Mouse (Mus musculus): ENCODE data around the gene Polr2e.

Gene Polr2e

DNA sequence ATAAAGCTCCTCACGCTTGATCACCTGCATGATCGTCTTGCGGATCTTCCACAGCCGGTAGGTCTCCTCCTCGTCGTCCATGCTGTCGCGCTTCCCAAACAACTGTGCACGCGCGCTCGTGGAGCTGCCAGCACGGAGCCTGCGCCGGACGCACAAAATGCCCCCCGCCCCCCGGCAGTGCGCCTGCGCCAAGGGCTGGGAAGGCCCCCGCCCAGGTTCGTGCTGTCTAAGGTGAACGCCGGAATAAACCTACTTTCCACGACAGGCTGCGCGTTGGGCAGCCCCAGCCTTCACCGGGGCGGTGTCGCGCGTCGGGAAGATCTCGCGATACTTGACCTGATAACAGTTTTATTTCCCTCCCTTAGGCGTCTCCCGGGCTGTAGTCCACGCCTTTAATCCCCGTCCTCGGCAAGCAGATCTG lies at the start of gene Polr2e:
TSS of gene Polr2e (minus strand) at position 237 of the 421 bp plus-strand sequence.
- peak; percentile 96 for DNase-seq (ENCODE audit: low read depth, low spot score)

DNA sequence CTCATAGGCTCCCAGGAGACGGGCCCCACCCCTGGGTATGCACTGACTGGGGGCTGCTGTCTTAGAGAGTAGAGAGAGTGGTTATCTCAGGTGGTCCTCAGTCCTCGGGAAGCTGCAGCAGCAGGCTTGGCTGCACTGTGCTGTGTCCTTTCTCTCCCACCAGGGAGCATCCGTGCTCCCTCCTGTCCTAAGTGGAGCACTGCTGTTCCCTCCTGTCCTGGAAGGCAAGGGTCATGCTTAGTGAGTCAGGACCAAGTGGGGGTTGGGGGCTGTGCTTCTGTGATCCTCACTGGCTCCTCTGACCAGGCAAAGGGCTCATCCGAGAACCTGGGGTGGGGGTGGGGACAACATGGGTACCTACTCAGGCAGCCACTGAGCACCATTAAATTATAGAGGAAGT lies 49.6 kb upstream of the Polr2e start:
- DNase-seq (ENCODE audit: low read depth, low spot score) = no peak

DNA sequence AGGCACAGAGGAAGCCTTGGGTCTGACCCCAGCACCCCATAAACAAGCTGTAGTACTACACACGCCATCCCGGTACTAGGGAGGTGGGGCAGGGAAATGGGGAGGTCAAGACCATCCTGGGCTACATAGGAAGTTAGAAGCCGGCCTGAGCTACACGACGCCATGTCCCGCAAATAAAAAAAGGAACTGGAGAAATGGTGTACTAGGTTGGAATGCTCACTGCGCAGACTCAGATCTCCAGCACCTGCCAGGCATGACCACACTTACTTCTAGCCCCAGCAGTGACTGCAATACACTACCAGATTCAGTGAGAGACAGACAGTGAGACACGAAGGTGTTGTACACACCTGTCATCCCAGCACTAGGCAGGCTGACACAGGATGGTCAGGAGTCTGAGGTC lies 47.9 kb upstream of the Polr2e start:
- DNase-seq (ENCODE audit: low read depth, low spot score) = no peak

DNA sequence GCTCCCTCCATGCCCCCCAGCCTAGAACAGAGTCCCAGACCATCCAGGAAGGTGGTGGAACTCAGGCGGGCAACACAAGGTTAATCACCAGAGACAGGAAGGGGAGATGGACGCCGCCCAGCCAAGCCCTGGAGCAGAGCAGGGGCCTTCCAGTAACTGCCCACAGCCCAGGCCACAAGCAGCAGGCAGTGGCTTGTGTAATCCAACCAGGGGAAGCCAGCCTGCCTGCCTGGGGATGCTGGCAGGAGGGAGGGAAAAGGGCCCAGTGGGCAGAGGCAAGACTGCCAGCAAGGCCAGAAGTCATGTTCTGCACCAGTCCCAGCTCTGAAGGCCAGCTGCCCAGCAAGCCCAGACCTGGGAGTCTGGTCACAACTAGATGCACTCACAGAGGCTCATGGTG lies 47.3 kb upstream of the Polr2e start:
- DNase-seq (ENCODE audit: low read depth, low spot score) = no peak

DNA sequence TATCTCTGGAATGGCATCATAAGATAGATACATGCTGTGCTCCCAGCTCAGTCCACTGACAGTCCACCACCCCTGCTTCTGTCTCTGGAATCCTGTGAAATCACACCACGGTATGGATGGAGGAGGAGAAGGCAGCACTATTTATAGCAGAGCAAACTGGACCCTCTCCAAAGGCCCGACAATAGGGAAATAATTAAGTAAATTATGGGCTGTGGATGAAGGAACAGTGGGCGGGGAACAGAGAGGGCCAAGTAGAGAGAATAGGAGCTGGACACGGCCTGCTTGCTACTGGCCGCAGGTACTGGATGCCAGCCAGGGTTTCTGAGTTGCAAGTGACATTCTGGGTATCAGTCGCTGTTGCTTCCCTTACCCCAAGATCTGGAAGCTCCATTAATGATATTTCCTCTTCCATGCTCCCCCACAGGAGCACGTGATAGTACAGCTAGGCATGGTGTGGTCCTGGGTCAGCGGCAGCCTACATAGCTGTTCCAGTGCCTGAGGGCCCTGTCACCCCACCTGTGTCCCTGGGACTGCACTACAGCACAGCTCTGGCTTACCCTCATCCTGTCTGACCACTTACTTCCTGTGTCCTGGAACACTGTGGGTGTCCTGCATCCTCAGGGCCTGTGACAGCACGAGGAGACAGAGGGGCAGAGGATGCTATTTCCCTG lies 45.4 kb upstream of the Polr2e start:
- DNase-seq (ENCODE audit: low read depth, low spot score) = peak; percentile 23

DNA sequence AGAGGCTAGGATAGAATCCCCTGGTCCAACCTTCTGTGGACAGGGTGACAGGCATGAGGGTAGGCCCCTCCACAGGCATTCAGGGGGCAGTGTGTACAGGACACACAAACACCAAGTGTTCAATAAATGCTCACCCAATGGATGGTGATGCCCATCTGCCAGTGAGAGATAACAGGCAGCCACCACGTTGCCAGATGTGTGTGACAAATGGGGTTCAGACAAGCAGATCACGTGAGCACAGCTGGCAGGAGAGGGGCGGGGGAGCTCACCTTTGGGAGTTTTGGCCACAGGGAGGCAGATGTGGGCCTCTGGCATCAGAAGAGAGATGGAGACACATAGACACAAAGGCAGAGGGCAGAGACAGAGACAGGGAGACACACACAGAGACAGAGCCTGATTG lies 41.5 kb upstream of the Polr2e start:
- no peak for DNase-seq (ENCODE audit: low read depth, low spot score)

- no peak for DNase-seq (ENCODE audit: low read depth, low spot score)
These were observed 40.9 kb upstream of the Polr2e start for GRCm38 (mm10) chr10:80080396-80081070.

DNA sequence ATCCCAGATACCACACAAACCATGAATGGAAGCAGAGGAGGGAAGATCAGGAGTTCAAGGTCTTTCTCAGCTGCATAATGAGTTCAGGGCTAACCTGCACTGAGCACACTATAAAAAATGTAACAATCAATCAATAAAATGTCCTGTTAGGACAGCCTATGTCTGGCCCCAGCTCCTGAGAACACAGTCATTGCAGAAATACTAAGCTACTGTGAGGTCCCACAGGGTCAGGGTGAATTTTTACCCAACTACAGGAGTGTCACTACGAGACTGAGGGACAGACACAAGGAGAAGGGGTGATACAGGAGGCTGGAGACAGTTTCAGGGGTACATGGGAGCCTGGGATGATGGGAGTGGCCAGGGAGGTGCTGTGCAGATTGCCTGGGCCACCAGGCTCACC lies 38.8 kb upstream of the Polr2e start:
- no peak for DNase-seq (ENCODE audit: low read depth, low spot score)

DNA sequence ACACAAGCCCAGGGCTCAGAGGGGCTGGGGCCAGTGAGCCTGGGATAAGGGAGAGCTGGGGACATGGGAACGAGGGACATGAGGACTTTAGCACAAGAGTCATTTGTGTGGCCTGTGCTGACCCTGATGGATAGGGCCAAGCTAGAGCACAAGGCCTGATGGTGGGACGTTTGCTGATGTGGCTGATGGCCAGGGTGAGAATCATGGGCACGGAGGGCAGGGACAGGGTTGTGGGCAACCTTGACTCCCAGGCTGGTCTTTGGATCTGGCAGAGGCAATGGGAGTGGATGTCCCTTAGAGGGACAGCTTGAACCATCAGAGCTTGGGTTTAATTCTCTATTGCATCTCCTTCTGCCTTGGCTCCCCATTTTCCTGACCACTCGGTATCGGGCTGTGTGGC lies 37.7 kb upstream of the Polr2e start:
- no peak for DNase-seq (ENCODE audit: low read depth, low spot score)

DNA sequence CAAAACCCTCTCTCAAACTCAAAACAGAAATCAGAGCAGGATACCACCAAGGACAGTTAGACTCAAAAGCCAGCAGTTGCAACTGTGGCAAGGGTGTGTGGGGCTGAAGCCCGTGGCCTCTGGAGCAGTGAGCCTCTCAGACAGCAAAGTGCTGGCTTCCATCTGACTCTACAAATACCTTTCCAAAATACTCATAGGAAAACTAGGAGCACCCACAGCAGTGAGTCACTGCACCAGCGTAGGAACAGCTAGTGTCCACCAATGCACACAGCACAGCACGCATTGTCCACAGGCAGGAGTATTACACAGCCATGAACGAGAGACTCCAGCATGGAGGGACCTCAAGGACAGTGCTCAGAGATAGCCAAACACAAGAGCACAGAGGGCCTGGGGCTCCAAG lies 36.8 kb upstream of the Polr2e start:
- DNase-seq (ENCODE audit: low read depth, low spot score) = no peak

GRCm38 (mm10) chr10:80075924-80076323 lies 36.3 kb upstream of the Polr2e start:
- DNase-seq (ENCODE audit: low read depth, low spot score) = no peak

- DNase-seq (ENCODE audit: low read depth, low spot score) = no peak
These were observed 35.4 kb upstream of the Polr2e start for GRCm38 (mm10) chr10:80074813-80075601.

GRCm38 (mm10) chr10:80072623-80073489 lies 33.3 kb upstream of the Polr2e start:
- no peak for DNase-seq (ENCODE audit: low read depth, low spot score)

GRCm38 (mm10) chr10:80071516-80071900 lies 31.9 kb upstream of the Polr2e start:
- no peak for DNase-seq (ENCODE audit: low read depth, low spot score)

DNA sequence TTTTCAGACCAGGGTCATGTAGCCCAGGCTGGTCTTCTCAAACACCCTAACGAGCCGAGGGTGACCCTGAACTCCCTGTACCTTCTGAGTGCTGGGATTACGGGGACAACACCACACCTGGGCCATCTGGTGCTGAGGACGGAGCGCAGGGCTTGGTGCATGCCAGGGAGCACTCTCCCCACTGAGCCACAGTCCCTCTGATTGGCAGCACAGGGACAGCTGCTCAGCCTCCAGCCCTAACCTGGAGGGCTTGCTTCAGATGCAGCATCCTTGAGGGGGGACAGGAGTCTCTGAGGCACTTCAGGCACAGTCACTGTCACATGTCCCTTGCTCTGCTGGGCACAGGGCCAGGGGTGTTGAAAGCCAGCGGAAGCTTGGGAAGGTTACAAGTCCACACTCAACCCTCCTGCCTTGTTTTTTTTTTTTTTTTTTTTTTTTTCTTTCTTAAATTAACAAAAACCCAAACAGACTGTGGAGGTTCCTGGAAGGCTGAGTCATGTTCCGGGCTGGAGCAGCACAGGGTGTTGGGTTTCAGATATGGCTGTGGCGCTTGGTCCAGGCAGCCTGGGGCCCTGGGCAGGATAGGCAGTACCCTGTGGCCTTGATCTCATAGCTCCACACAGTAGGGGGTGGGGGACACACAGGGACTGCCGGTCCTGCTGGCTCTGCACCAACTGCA lies 31.4 kb upstream of the Polr2e start:
- DNase-seq (ENCODE audit: low read depth, low spot score) = peak; percentile 40

DNA sequence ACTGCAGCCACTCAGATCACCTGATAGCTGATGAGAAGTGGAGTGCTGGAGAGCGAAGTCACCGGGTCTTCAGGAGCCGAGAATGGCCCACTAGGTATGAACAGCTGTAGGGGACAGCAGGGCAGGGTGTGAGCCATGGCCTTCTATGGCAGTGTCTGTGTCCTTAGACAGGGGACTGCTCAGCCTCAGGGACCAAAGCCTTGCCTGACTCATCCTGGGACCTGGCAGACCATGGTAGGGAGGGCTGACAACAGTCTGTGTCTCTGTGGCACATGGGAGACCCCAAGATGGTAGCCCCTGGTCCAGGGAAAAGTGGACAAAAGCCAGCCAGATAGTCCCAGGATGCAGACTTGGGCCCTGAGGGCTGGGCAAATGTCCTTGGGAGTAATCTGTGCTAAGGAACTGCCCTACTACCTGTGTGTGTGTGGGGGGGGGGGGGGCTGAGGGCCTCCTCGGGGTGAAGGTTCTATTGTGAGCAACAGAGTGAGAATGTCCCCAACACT lies 30.4 kb upstream of the Polr2e start:
- no peak for DNase-seq (ENCODE audit: low read depth, low spot score)

DNA sequence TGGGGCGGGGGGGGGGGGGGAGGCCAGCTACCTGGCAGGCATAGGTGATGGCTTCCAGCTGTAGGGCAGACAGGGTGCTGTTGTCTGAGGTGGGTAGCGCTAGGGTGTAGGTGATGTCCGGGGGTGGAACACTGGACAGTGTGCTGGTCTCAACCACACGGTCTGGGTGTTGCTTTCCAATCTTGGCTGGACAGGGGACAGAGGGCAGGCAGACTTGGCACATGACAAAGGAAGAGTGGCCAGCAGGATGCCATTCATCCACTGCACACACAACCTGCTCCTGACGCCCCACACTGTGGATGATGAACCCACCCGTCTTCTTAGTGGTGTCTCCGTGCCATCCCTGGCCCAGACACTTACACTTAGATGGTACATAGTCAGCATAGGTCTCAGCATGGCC lies 29.7 kb upstream of the Polr2e start:
- no peak for DNase-seq (ENCODE audit: low read depth, low spot score)

- no peak for DNase-seq (ENCODE audit: low read depth, low spot score)
These were observed 24.5 kb upstream of the Polr2e start for GRCm38 (mm10) chr10:80063877-80064650.

GRCm38 (mm10) chr10:80063104-80063503 lies 23.5 kb upstream of the Polr2e start:
- DNase-seq (ENCODE audit: low read depth, low spot score) = no peak

GRCm38 (mm10) chr10:80057683-80058326 lies 18.2 kb upstream of the Polr2e start:
- DNase-seq (ENCODE audit: low read depth, low spot score) = no peak

Data from telencephalon, adult 2 months (tissue).